Mouse (Mus musculus) cerebellum, postnatal 4 days (tissue): ENCODE results near the gene Nfkb1.

Experiments used
- DNase-seq, 2 experiments: peaks; one replicate each; pipeline ENCODE4 v3.0.0; 2022; ENCODE audit warnings: low spot score in 2 of 2, mixed read lengths in 1 of 2

Gene Nfkb1

GRCm38 (mm10) chr3:135691191-135692131, at the start of gene Nfkb1:
TSS of gene Nfkb1 (minus strand) at chr3:135691547.
- peak in 1 of 2 experiments; percentile 53 for DNase-seq

GRCm38 (mm10) chr3:135740711-135741110, 49.4 kb upstream of the Nfkb1 start:
- no peak for DNase-seq

- DNase-seq = no peak
Observed at GRCm38 (mm10) chr3:135734736-135735135, 43.4 kb upstream of the Nfkb1 start.

- no peak for DNase-seq
Observed at GRCm38 (mm10) chr3:135732747-135733445, 41.5 kb upstream of the Nfkb1 start.

- DNase-seq = peak; percentile 79 to 93
Observed at GRCm38 (mm10) chr3:135731292-135732047, 40.1 kb upstream of the Nfkb1 start.

- DNase-seq = no peak
Observed at GRCm38 (mm10) chr3:135730790-135731189, 39.4 kb upstream of the Nfkb1 start.

GRCm38 (mm10) chr3:135729575-135729974, 38.2 kb upstream of the Nfkb1 start:
- no peak for DNase-seq

GRCm38 (mm10) chr3:135728900-135729299, 37.6 kb upstream of the Nfkb1 start:
- no peak for DNase-seq

GRCm38 (mm10) chr3:135727339-135727738, 36.0 kb upstream of the Nfkb1 start:
- no peak for DNase-seq

GRCm38 (mm10) chr3:135726521-135727275, 35.4 kb upstream of the Nfkb1 start:
- DNase-seq = no peak

- DNase-seq = peak in 1 of 2 experiments; percentile 19
Observed at GRCm38 (mm10) chr3:135726023-135726422, 34.7 kb upstream of the Nfkb1 start.

- no peak for DNase-seq
Observed at GRCm38 (mm10) chr3:135722104-135722503, 30.8 kb upstream of the Nfkb1 start.

GRCm38 (mm10) chr3:135719969-135720368, 28.6 kb upstream of the Nfkb1 start:
- DNase-seq = no peak

GRCm38 (mm10) chr3:135719179-135719532, 27.8 kb upstream of the Nfkb1 start:
- DNase-seq = no peak

GRCm38 (mm10) chr3:135718323-135719178, 27.2 kb upstream of the Nfkb1 start:
- DNase-seq = no peak

GRCm38 (mm10) chr3:135713016-135713950, 21.9 kb upstream of the Nfkb1 start:
- DNase-seq = no peak

GRCm38 (mm10) chr3:135711613-135712012, 20.3 kb upstream of the Nfkb1 start:
- no peak for DNase-seq

- no peak for DNase-seq
Observed at GRCm38 (mm10) chr3:135711040-135711570, 19.8 kb upstream of the Nfkb1 start.

GRCm38 (mm10) chr3:135703307-135703706, 12.0 kb upstream of the Nfkb1 start:
- DNase-seq = no peak
